Mouse (Mus musculus) adrenal gland, postnatal 10 days (tissue): ENCODE data around the gene Nkx2-2. TPM values are rescaled to one million over a fixed set of nuclear protein-coding genes. Genes with fewer than 3 reads are reported as not detected.

Experiments
- DNase-seq: peaks from one replicate; pipeline ENCODE4 v3.0.0; 2021; ENCODE audit warnings: mixed read lengths
- long read RNA-seq, 2 experiments: library from polyadenylated mRNA; stranded (forward); transcript quantifications; one replicate each; pipeline ENCODE4 v2.0.0; 2021
- total RNA-seq, 2 experiments: library from RNA; stranded (reverse); gene quantifications; 2 replicates each; pipeline ENCODE4 v1.2.3; 2021

Nkx2-2 gene
- not detected for total RNA-seq
- long read RNA-seq, experiment 1: 0 reads
- long read RNA-seq, experiment 2: 0 reads

GRCm38 (mm10) chr2:147193271-147194255 is at the start of gene Nkx2-2:
Nkx2-2 (minus strand) TSS chr2:147194243.
- DNase-seq: no peak

GRCm38 (mm10) chr2:147235707-147236290 is 41.8 kb upstream of the Nkx2-2 start:
- DNase-seq: no peak

- no peak for DNase-seq
These were observed 37.1 kb upstream of the Nkx2-2 start for GRCm38 (mm10) chr2:147231175-147231574.

- no peak for DNase-seq
These were observed 11.1 kb upstream of the Nkx2-2 start for GRCm38 (mm10) chr2:147205076-147205615.

- DNase-seq: no peak
These were observed 920 bp upstream of the Nkx2-2 start for GRCm38 (mm10) chr2:147194711-147195615.

- no peak for DNase-seq
These were observed 1.3 kb downstream of the Nkx2-2 start for GRCm38 (mm10) chr2:147192731-147193130.

- no peak for DNase-seq
These were observed 3.6 kb downstream of the Nkx2-2 start for GRCm38 (mm10) chr2:147190316-147191021.

GRCm38 (mm10) chr2:147189546-147190315 is 4.3 kb downstream of the Nkx2-2 start:
- DNase-seq: no peak

- no peak for DNase-seq
These were observed 5.0 kb downstream of the Nkx2-2 start for GRCm38 (mm10) chr2:147188871-147189545.

GRCm38 (mm10) chr2:147188074-147188700 is 5.9 kb downstream of the Nkx2-2 start:
- DNase-seq: no peak

- DNase-seq: no peak
These were observed 6.8 kb downstream of the Nkx2-2 start for GRCm38 (mm10) chr2:147187061-147187870.

GRCm38 (mm10) chr2:147186261-147186681 is 7.8 kb downstream of the Nkx2-2 start:
- DNase-seq: no peak

GRCm38 (mm10) chr2:147185561-147185960 is 8.5 kb downstream of the Nkx2-2 start:
- no peak for DNase-seq

- DNase-seq: no peak
These were observed 9.7 kb downstream of the Nkx2-2 start for GRCm38 (mm10) chr2:147184071-147184990.

GRCm38 (mm10) chr2:147183521-147183920 is 10.5 kb downstream of the Nkx2-2 start:
- no peak for DNase-seq

GRCm38 (mm10) chr2:147182709-147183260 is 11.3 kb downstream of the Nkx2-2 start:
- DNase-seq: no peak
